18 mouse cellular contexts compared by ENCODE assay signal in genomic region chr2:142257501-142257900, GRCm38 (mm10).
"Had no signal": no experiment of that assay in that cellular context is flagged by ENCODE, and none has a peak within 500 bp of the region (broad histone marks: within the 10 kb centered on the region; RNA-seq: fewer than 3 reads in every experiment).

No protein-coding gene starts in this region.

- DNase-seq: gastrocnemius, adult 2 months; gastrocnemius, postnatal 10 days; gastrocnemius, postnatal 25 days; heart, adult 2 months; heart, postnatal 14 days; heart, postnatal 4 days; kidney, adult 18-20 months; kidney, adult 8-10 months; kidney, postnatal 10 days; kidney, postnatal 25 days; kidney, postnatal 4 days; liver; liver, embryonic 13.5 days; liver, postnatal 0 days had no signal

- ATAC-seq: hindbrain, embryonic 16.5 days; inflammation-experienced regulatory T-cells, adult 6 months; intestine, embryonic 15.5 days; intestine, postnatal 0 days; liver, postnatal 0 days had no signal
